In genomic region chr14:52278932-52279746, GRCm38 (mm10) we compare ENCODE assay signal across 8 mouse cellular contexts. TPM values are rescaled to one million over a fixed set of nuclear protein-coding genes. Genes with fewer than 3 reads are reported as not detected.
DNase-seq lines count a peak whose midpoint lies in the region; ATAC-seq and TF ChIP-seq lines count a peak whose summit lies in the region.

Gene Tox4, plus strand, starts transcription at chr14:52279146.
Gene Rab2b, minus strand, starts transcription at chr14:52279545.

- peak; percentile 97 for DNase-seq in Patski (ENCODE audit: low read depth, low spot score)
- DNase-seq in cerebellum, postnatal 14 days = peak; percentile 99
- peak; percentile 98 to 99 for DNase-seq in frontal cortex, postnatal 14 days (ENCODE audit: low spot score in 2 of 2)
- DNase-seq in layer of hippocampus, postnatal 25 days (ENCODE audit: extremely low spot score in 1 of 2, low spot score in 1 of 2) = peak; percentile 98
- DNase-seq in lung, postnatal 25 days (ENCODE audit: low spot score) = peak; percentile 98
- DNase-seq in retina, embryonic 14.5 days (ENCODE audit: low spot score) = peak; percentile 99
- peak; percentile 98 for DNase-seq in thymus, postnatal 4 days

- ATAC-seq in Patski = peak; percentile 99
- ATAC-seq in hindbrain, embryonic 13.5 days (ENCODE audit: low FRiP score) = peak; percentile 99

- H3K4me3 ChIP-seq in hindbrain, embryonic 13.5 days = peak within 1 kb of the TSS; percentile 81

- H3K4me1 ChIP-seq in hindbrain, embryonic 13.5 days (replicated peaks) = peaks cover 13% of the 10 kb centered on the region

- H3K9me3 ChIP-seq in hindbrain, embryonic 13.5 days = no peaks in the 10 kb centered on the region

- POLR2A ChIA-PET in Patski (lab: Charles Lee) = interaction anchor here (1.2 kb wide), 1 partner anchor 35 kb away, joined by 4 read pairs; no protein-coding TSS in a partner anchor

- H3K36me3 ChIP-seq in hindbrain, embryonic 13.5 days = peaks cover 18% of the 10 kb centered on the region

- peak; percentile 100 for TF ChIP-seq CTCF in Patski (IDR thresholded peaks at IDR 0.05)

- in situ Hi-C loops in Patski (cut with MboI; ENCODE audit: low pct_unique_long_range_greater_than_20kb) = no loop called here

- H3K4me2 ChIP-seq in hindbrain, embryonic 13.5 days = peak within 1 kb of the TSS; percentile 72

- H3K9ac ChIP-seq in hindbrain, embryonic 13.5 days = peak within 1 kb of the TSS; percentile 92

- H3K27me3 ChIP-seq in Patski = no peaks in the 10 kb centered on the region
- H3K27me3 ChIP-seq in hindbrain, embryonic 13.5 days = no peaks in the 10 kb centered on the region

- H3K27ac ChIP-seq in hindbrain, embryonic 13.5 days = peak within 1 kb of the TSS; percentile 90

- CTCF ChIA-PET in Patski (lab: Charles Lee) = interaction anchor here (0.7 to 2.2 kb wide), 7 partner anchors 9 to 84 kb away, joined by 3 to 9 read pairs (median 3); partner anchors contain the start of gene Chd8

- under 1% methylated on average over 65 of the region's 66 CpGs for WGBS in hindbrain, embryonic 13.5 days

RNA-seq across cellular contexts. Expression of gene Tox4, which starts in this region (rescaled TPM):
- polyA plus RNA-seq in Patski (2021) = 38.8 TPM
- polyA plus RNA-seq in hindbrain, embryonic 13.5 days (2015; fragmentation: Nextera tagmentation; extraction: Ambion mirVana) = 55.5 and 59.6 TPM in 2 replicates
- 10 to 100 TPM; 57.1 to 57.5 TPM for total RNA-seq in layer of hippocampus, postnatal 25 days (2021)

RNA-seq across cellular contexts. Expression of gene Rab2b, which starts in this region (rescaled TPM):
- polyA plus RNA-seq in Patski (2021) = 20.5 TPM
- 57.4 and 61.8 TPM in 2 replicates for polyA plus RNA-seq in hindbrain, embryonic 13.5 days (2015; fragmentation: Nextera tagmentation; extraction: Ambion mirVana)
- 10 to 100 TPM; 36.0 to 38.2 TPM for total RNA-seq in layer of hippocampus, postnatal 25 days (2021)

Comparison
In these comparisons a context has a peak if more than half of its experiments do, and no peak if none do; other contexts are left out.
1. Peak in every context shown above with its lines: DNase-seq, ATAC-seq, H3K4me3 ChIP-seq and H3K27ac ChIP-seq.